Mouse (Mus musculus) megakaryocyte, embryonic 14.5 days (primary cell): ENCODE measurements at regions not wholly inside any gene's neighbourhood (a gene's known extent, or its start where the extent isn't known, plus 50 kb on each side); places are given as distances from the start of the nearest gene placed in this dataset.

ENCODE experiments used
- FLI1 ChIP-seq: IDR thresholded peaks from 2 replicates; pipeline ENCODE4 v1.6.1; 2012; ENCODE audit warnings: low read length, inconsistent platforms, mixed read lengths
- GATA1 ChIP-seq: IDR thresholded peaks from 3 replicates; pipeline ENCODE4 v1.6.1; 2012; ENCODE audit warnings: mixed read lengths, low read length, inconsistent platforms, borderline replicate concordance

GRCm38 (mm10) chr9:61008446-61008845, 214.1 kb downstream of the Uaca start:
- TF ChIP-seq GATA1 (no peak), FLI1 (no peak)
